Mouse (Mus musculus) T-helper 1 cell (primary cell): ENCODE data around the gene Ugt8a.

Experiments
- in situ Hi-C: fragments of 300-600 bp; cut with MboI, MseI; formaldehyde crosslinking; loops from one replicate; pipeline ENCODE4 v1.15.1; 2025; ENCODE audit warnings: high pct_unique_total_duplicates

Ugt8a gene

GRCm38 (mm10) chr3:125869873-125870272 is 68.5 kb downstream of the Ugt8a start:
- in situ Hi-C loops, result no loop called here

- in situ Hi-C loops, result no loop called here
Observed at GRCm38 (mm10) chr3:125861601-125862000, 76.8 kb downstream of the Ugt8a start.

- in situ Hi-C loops, result loop anchor here (25.0 kb wide), 1 partner anchor 888 kb away; no protein-coding TSS in a partner anchor
Observed at GRCm38 (mm10) chr3:125849163-125849872, 89.1 kb downstream of the Ugt8a start.

- in situ Hi-C loops, result loop anchor here (25.0 kb wide), 1 partner anchor 909 kb away; no protein-coding TSS in a partner anchor
Observed at GRCm38 (mm10) chr3:125828051-125828450, 110.4 kb downstream of the Ugt8a start.

- in situ Hi-C loops, result loop anchor here (25.0 kb wide), 1 partner anchor 910 kb away; no protein-coding TSS in a partner anchor
Observed at GRCm38 (mm10) chr3:125827256-125827655, 111.2 kb downstream of the Ugt8a start.

GRCm38 (mm10) chr3:125819741-125820140 is 118.7 kb downstream of the Ugt8a start:
- in situ Hi-C loops, result no loop called here
